Mouse (Mus musculus): ENCODE results near the gene BC052040.

DNA sequence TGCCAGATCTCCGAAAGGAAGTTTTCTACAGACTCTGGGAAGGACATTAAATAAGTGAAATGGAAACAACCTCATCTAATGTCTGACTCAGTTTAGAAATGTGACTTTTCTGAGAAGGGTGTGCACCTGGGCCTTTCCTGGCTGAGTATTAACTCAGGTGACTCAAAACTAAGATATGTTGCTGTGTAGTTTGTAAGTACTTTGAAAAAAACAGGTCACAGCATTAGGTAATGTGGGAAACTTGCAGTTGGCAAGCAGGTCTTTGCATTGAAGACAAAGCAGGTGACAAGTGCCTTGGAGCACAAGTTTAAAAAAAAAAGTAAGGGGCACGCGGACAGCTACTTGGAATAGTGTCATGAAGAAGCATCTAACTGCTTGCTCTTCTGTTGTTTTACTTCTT, 27.5 kb downstream of the BC052040 start:
- TF ChIP-seq POLR2A (IDR thresholded peaks at IDR 0.05; ENCODE audit: control insufficient read depth, extremely low read depth, insufficient read depth, low read length, poor library complexity) = no peak
- TF ChIP-seq CTCF (IDR thresholded peaks at IDR 0.05; ENCODE audit: borderline replicate concordance, control insufficient read depth, extremely low read depth, insufficient read depth, low read length, poor library complexity) = no peak
